Mouse (Mus musculus) layer of hippocampus, adult 11-12 months (tissue): ENCODE data around the gene Ttc7b.

Source experiments
- DNase-seq: peaks from one replicate; pipeline ENCODE4 v3.0.0; 2022; ENCODE audit warnings: low spot score

Ttc7b gene

DNA sequence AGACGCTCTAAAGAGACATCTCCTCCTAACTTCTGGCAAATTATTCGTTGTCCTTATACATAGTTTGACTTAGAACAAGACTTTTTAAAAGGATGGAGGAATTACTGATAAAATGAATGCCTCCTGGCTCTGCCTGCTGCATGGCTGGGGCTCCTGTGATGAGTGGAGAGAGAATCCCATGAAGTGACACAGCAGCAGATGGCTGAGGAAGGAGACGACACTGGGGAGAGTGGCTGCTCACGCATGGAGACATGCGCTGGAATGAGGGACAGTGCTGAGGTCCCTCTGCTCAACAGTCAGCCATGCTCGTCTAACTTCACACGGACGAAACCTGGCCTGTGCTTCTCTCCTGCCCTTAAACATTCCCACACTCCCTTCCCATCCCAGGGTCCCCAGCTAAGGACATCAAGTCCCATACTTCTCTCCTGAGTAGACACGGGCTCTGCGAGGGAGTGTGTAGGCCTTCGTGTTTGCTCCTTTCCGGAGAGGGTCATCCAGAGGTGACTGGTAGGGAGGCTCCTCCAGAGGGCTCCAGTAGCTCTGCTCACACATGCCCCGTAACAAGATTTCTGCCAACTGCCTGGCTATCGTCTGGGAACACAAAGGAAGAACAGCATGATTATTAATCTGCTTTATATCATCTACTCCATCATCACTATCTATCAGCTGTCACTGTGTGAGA lies 105.8 kb downstream of the Ttc7b start:
- DNase-seq, result no peak

DNA sequence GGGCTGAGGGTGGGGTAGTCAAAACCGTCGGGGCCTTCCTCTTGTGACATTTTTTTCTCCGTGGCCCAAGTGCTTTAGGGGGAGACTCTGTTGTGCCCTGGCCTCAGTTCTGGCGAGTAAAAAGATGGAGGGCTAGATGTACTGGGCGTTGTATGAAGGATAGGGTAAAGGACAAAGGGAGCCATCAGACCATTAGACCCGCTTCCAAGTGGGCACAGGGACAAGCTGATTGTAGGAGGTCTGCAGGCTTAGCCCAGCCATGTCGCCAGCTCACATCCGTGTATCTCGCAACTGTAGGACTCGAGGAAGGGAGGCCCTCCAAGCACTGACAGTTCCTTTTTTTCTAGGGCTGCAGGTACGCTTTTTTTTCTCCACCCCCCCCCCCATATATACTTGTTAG lies 111.9 kb downstream of the Ttc7b start:
- no peak for DNase-seq

DNA sequence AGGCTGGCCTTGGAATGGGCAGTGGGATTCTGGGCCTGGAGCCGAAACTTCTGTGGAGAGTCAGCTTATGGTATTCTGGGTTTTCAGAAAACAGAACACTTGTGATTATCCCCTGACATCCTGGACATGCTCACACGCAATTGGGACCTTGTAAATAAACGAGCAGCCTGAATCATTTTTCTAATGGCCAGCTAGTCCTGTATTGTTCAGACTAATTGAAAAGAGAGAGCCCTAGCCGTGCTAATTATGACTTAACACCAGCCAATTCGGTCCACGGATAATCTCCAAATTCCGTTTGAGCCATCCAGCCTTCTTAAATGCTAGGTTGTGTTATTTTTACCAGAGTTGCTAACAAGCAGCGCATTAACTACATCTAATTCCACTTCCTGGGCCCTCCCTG lies 112.5 kb downstream of the Ttc7b start:
- no peak for DNase-seq

DNA sequence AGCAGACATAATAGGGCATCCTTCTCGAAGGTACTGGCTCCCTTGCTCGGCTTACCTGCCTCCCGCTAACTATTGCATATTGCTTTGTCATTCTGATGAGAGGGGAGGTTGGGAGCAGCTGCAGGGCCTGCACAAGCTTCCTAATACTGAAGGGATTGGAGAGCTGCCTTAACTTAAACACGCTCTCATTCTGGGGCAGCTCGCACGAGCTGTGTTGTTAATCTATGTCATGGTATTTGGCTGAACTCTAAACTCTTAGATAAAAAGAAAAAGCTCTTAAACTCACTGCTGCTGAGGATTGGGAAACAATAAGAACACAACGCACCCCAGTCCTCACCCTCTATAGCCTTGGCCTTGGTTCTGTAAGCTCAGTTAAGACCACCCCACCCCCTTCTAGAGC lies 113.3 kb downstream of the Ttc7b start:
- no peak for DNase-seq

DNA sequence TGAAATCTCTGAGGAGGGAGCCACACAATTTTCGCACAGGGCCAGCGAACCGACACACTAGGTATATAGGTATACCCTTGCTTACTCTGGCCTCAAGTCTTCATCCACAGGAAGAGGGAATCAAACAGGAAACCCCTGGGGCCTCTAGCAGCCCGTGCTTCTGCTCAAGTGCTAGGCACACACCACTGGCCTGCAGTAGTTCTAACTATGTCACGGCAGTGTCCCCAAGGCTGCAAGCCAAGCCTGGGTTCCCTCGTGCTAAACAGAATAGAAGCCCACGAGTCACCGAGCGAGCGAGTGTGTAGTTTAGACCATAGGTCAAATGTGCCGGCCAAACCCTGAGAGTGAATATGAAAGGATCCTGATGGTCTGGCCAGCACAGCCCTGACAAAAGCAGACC lies 114.5 kb downstream of the Ttc7b start:
- DNase-seq, result no peak

DNA sequence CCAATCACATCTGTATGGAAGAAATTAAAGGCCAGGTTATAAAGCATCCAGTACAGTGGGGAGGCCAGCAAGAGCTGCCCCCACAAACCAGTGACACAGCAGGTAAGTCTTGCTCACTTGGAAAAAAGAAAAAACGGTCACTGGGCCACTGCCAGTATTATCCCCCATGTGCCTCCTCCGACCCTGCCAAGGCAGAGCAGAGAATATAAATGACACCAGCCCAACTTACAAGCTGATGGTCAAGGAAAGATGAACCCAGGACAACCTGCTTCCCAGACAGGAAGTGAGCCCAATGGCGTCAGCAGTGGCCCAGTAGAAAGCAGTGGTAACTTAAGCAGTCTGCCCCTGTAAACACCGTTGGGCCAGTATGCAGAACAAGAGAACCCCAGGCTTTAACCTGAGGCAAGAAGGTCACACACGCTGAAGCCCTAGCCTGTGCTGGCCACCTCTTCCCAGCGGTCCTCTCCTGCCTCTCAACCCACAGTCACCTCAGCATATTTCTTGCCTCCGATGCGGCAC lies 115.1 kb downstream of the Ttc7b start:
- DNase-seq, result no peak

DNA sequence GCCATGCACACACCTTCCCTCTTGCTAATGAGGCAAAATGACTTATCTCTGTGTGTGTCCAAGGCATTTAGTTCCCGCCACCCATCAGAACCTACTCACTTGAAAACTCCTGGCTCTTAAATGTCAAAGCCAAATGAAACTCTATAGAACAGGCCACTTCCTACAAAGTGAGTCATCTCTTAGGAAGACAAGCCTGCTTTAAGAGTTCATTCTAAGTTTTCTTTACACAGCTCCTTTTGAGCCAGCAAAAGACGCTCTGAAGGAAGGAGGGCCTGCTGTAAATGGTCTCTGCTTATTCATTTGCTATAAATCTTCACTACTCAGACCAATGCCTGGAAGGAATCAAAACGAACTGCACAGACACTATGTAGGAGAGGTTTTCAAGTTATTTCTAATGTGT lies 116.2 kb downstream of the Ttc7b start:
- no peak for DNase-seq

DNA sequence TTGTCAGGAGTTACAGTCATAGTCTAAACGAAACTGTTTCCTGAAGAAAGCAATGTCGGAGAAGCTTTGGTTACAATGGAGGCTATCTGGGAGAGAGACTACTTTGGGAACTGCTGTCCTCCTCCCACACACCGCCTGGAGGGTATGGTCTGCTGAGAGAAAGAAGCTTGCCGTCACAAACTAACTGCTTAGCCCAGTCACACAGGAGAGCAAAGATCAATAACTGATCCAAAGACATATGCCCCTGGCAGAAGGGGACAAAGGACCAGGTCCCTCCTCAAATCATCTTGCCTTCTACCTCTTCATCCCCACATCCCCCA lies 117.7 kb downstream of the Ttc7b start:
- no peak for DNase-seq

DNA sequence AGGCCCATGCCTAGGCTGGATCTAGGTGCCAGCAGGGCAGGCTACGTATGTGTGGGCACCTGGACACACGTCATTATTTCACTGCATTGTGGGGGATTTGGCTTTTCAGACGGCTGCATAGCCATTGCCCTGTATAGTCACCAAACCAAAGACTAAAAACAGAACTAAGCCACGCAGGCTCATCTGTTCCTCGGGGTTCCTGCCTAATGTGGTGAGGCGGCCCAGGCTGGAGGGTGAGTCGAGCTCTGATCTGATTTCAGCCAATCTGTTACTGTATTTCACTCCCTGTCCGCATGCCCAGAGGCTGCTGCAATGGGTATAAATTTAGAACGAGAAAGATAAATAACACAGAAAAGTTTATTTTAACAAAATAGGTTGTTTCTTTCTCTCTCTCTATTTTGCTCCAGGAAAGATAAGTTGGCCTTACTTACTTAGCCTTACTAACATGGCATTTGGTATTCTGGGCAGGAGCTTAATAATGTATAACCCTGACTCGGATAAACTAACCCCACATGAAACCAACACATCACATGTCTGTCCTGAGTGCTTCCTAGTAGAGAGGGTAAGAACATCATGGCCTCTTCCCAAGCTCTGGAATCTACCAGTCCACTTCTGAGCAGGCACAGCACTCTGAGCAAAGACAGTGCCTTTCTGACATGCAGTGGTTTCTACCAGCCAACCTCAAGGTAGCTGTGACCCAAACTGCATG lies 118.2 kb downstream of the Ttc7b start:
- DNase-seq, result no peak

DNA sequence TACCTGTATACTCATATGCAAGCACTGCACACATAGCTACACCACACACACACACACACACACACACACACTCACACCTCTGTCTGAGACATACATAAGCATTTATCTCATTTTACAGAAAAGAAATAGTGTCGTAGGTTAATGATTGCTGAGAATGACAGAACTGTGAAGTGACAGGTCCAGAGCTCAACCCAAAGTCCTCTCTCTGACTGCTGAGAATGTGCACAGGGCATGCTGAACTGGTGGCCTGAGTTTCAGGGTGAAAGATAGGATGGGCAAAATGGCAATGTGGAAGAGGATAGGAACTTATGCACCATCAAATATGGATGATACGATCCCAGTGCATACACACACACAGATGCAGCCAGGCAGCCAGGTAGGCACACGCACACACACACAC lies 120.5 kb downstream of the Ttc7b start:
- no peak for DNase-seq

DNA sequence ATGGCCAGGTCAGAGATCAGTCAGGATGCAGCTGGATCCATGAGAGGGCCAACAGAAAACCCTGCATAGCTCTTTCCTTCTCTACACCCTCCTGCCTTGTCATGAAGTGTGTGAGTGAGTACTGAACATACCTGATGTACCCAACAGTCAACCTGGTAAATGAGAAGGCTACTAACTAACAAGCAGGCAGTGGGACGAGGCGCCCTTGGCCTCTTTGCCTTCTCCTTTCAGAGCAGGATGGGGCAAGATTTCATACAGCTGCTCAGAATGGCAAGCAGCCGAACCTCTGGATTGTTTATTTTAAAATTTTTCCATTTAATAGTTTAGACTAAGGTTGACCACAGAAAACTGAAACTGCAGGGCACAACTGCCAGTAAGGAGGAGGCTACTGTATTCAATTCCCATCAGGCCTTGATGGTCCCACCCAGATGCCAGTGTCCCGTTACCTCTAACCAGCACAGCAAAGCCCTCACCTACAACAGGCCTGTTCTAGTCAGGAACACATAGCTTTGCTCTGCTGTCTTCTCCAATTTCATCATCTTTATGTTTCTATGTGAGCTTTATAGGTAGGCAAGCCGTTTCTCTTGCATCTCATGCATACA lies 121.4 kb downstream of the Ttc7b start:
- DNase-seq, result no peak

DNA sequence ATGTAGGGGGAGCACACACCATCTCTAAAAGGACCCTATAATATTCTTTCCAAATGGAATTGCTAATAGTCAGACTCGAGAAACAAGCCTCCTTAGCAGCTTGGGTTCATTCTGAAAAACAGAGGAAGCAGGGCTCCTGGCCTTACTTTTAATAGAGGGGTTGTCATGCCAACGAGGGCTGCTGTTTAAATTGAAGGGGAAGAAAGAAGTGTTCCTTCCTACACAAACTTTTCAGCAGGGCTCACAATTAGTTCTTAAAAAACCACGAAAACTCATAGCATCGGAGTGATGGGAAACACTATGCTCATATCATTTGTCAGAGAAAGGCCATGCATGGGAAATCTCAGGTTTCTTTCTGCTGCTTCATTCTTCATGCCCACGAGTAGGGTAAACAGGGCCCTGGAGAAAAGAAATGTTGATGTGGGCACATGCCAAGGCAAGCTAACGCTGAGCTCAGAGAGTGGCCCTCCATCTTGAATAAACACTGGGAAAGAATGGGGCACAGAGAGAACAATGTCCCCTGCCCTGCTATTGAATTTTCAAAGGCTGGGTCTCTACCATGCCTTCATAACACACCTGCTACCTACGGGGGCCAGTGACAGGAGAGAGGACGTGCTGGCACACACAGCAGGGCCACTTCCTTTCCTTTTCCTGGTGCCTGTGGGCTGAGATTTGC lies 122.2 kb downstream of the Ttc7b start:
- DNase-seq, result no peak

DNA sequence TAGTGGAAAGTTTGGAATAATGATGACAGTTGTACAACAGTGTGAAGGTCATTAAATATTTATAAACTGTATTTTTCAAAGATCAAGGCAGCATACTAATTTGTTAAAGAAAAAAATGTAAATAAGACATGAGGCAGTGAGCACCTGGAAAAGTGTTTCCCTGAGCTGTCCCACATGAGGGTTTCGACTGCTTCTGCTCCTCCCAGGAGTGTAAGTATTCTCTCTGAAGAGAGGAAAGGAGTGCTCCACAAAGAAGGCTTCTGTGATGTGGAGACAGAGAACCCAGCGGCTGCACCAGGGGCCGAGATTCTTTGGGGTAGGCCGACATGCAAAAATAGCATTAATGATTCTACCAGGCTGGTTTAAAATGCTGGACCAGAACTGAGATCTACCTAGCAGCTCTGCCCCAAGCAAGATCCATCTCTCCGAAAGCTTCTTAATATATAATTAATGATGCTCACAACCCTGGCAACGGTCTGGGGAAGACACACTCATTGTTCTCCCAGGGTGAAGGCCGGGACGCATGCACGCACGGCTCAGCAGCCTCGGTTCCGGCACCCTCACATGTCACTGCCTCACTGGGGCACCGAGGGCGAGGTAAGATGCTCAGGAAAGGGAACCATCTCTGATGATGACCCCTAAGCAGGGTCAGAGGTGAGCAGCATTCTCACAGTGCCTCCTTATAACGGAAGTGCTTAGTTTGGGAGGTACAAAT lies 123.0 kb downstream of the Ttc7b start:
- DNase-seq, result no peak

DNA sequence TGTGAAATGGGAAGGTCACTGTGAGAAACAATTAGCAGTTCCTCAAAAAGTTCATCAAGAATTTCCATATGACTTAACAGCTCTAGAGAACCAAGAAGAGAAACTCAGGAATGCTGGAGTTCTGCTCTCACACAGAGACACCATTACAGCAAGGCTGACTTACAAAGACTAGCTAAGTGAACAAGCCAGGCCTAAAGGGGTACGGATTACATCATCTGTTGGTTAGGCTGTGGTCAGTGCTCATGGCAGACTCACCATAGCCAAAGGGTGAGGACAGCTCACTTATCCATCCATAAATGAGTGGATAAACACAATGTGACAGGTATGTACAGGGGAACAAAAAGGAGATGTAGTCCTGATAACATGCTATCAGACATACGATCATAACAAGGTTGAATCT lies 123.8 kb downstream of the Ttc7b start:
- no peak for DNase-seq

DNA sequence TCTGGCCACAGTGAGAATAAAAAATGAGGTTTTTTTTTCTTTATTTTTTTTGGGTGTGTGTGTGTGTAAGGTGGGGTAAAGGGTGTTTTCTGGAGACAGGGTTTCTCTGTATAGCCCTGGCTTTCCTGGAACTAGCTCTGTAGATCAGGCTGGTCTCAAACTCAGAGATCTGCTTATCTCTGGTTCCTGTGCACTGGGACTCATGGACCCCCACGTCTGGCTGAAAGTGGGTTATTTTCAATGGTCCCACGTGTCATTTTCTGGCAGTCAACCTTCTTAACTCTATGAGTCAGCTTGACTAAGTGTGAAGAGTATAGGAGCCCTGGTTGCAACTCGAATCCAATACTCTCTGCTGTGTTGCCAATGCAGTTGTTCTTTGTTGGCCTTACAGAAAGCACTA lies 127.1 kb downstream of the Ttc7b start:
- DNase-seq, result no peak

DNA sequence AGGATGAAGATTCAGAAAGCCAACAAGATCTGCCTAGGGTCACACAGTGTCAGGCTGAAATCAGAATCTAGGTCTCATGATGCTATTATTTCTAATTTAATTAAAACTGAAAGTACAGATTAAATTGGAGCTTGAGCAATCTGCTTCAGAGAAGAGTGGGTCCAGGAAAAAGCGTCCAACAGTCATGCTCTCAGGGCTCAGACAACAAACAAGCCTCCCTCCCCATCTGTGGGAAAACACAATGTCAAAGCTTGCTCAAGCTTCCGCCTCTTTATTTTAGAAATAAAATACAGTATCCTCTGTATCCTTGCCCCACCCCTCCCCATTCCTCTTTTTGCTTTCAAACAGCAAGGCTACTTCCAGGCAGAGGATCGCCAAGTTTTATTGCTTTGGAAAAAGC lies 127.5 kb downstream of the Ttc7b start:
- no peak for DNase-seq

DNA sequence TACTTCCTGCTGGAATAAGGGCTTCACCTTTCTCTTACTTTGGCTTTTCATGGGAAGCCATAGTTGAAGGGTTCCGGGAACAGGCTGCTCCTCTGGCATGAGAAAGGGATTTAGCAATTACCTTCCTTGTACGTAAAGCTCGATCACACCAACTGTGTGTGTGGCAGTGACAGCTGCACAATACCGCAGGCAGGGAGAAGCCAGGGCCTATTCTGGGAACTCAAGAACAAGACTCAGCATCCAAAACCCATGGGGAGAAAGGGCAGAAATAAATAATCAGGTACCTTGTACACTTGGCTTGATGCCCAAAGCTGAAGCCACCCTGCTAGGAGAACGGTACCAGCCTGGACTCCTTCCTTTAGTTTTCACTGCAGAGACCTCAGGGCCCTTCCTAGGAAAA lies 128.2 kb downstream of the Ttc7b start:
- DNase-seq, result no peak

DNA sequence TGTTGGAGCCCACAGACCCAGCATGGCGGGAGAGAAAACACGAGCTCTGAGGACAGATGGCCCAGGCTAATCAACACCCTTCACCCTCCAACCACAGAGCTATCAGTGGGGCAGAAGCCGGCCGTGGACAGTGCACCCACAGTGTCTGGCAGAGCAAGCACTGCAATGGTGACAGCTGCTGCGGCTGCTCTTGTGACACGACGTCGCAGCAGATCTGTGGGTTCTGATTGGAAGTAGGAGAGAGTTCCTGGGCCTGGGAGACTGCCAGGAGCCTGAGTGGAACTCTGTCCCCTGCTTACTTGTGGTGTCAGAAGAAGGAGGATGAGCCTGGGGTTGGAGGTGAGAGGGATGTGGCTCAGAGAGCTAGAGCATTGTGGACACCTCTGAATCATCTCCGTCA lies 128.7 kb downstream of the Ttc7b start:
- no peak for DNase-seq

DNA sequence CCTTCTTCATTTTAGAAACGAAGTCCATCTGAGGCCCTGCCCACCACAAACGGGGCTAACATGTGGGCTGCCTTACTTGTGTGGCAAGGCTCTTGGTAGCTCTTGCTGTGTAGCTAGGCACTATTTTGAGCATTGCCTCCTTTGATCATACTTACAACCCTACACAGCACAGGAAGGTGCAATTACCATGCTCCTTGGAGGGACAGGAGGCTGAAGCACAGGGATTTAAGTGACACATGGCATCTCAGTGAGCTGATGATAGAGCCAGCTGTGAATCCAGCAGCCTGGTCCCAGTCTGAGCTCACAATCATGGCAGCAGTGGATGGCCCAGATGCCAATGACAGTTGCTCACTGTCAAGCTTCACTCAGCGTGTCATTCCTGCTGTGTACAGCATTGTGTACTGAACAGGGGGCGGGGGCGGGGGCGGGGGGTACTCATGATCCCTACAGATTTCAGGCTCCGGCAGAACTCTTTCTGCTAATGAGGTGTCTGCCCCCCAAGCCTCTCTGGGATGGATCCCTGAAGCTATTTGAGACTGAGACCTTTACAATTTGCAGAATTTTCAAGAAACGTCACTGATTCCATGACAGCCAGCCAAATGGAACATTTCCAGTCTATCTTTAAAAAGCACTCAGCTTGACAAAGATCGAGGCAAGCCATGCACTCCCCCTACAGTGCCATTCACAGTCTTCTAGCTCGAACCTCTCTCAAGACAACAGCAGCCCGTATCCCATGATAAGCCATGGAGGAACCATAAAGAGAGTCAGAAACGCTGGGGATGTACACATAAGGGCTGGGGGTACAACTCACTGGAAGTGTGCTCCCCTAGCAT lies 130.5 kb downstream of the Ttc7b start:
- no peak for DNase-seq

DNA sequence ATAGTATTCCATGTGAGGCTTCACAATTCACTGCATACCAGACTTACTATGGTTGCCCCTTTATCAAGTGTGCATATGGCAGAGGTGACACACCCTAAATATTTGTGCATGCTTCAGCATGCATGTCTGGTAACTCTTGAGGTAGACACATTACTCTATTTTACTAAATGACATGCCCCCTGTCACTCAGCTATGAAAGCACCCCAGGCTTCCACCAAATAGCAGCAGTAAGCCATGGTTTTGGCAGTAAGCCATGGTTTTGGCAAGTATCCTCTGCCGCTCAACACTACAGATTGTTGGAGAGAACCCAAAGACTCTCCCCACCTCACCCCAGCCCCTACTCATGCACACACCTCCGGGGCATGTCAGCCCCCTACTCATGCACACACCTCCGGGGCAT lies 134.4 kb downstream of the Ttc7b start:
- no peak for DNase-seq

DNA sequence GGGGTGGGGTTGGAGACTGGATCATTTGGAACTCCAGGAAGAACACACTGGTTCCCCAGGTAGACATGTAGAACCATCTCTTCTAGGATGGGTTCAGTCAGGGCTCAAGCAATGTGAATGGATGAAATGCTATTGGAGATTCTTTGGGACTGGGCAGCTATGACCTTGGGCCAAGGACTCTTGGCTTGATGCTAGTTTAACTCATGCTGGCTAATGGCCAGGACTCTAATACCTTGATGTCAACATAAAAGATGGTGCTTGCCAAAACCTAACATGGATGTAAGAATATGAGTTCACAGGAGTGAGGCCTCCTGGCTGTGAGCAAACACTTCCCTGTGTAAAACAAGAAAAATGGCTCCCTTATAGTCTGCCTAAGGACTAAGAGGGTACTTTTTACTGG lies 138.1 kb downstream of the Ttc7b start:
- no peak for DNase-seq

DNA sequence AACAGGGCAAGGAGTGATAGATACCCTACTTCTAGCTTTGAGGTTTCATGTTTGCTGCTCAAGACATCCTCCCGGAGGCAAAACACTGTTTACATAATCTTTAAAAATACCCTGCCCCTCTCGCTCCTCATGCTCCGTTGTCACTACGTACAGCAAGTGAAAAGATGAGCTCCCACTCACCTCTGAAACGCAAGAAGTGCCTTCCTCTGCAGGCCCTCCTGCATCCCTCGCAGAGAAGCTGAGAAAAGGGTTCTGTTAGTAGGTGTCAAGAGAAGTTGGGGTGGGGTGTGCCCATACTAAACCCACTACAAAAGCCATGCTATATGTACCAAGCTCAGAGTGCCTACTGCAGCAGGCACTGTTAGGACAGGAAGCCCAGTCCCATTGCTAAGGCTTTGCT lies 138.7 kb downstream of the Ttc7b start:
- DNase-seq, result no peak
